Mouse (Mus musculus): ENCODE measurements around the gene Dpf1.

DNA sequence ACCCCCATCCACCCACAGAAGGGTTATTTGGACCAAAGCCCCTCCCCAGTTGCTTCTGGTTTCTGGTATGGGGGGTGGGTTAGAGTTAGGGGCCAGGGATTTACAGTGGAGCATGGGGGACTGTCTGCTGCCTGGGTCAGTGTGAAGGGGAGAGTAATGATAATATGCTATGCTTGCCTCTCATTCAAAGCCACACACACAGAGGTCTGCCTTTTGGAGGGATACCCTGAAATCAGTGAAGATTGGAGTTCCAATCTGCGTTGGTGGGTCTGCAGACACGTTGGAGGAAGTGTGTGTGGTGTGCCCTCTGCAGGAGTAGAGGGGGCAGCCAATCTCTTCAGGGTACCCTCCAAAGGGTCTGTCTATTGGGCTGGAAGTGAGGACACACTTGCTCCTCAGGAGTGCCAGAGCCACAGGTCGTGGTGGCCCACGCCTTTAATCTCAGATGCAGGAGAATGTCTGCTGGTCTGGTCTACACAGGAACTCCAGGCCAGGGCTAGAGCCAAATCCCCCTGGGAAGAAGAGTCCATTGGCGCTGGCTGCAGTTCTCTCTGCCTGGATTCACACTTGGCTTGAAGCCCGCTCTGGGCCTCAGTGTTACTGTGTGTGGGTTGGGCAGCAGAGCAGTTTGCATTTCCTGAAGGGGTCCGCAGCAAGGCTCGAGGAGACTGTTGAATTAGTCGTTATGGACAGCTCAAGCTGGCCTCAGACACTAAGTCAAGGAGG, 1.7 kb downstream of the Dpf1 start:
- no peak for TF ChIP-seq GATA1 (IDR thresholded peaks at IDR 0.05; ENCODE audit: borderline replicate concordance, low read length)
- TF ChIP-seq FLI1 (IDR thresholded peaks at IDR 0.05; ENCODE audit: low read length): no peak

Data from megakaryocyte, embryonic 14.5 days (primary cell).